ENCODE assay signal across 8 mouse cellular contexts in the genomic region with DNA sequence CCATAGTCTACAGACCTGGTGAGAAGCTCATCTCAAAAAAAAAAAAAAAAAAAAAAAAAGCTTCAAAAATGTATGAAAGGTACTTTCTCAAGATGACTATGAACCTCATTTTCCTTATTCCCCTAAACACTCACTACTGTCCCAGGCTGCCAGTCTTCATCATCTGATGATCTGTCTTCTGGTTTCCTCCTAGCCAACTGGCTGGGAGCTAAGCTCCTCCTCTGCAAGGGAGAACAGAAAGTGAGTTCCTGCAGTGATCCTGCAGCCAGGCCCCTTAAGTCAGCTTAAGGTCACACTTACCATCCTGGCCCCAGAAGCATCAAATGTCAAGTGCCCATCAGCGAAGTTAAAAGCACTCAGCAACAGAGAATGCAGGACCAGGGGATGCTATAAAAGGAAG. TPM values are rescaled to one million over a fixed set of nuclear protein-coding genes. Genes with fewer than 3 reads are reported as not detected.
DNase-seq lines count a peak whose midpoint lies in the region; ATAC-seq and TF ChIP-seq lines count a peak whose summit lies in the region.

No protein-coding gene starts in this region.

- H3K4me3 ChIP-seq in heart, embryonic 11.5 days (ENCODE audit: low read depth, low read length): peak overlapping the region; percentile 65
- H3K4me3 ChIP-seq in bone marrow, adult 2 months (replicated peaks; ENCODE audit: control insufficient read depth, low read depth, low read length): peak overlapping the region; percentile 74
- H3K4me3 ChIP-seq in hindbrain, embryonic 15.5 days: peak overlapping the region; percentile 57
- H3K4me3 ChIP-seq in midbrain, embryonic 12.5 days: peak overlapping the region; percentile 64

- WGBS in heart, embryonic 11.5 days (ENCODE audit: insufficient replicate concordance): 0% methylated on average over 1 of the region's 1 CpGs
- WGBS in bone marrow, adult 2 months: 0% methylated on average over 1 of the region's 1 CpGs
- WGBS in hindbrain, embryonic 15.5 days: 5% methylated on average over 1 of the region's 1 CpGs
- WGBS in midbrain, embryonic 12.5 days: 5% methylated on average over 1 of the region's 1 CpGs

- DNase-seq in heart, adult 11 months: no peak
- DNase-seq in left cerebral cortex, postnatal 36 days (ENCODE audit: low spot score in 2 of 2): no peak
- DNase-seq in adrenal gland, postnatal 14 days: no peak
- DNase-seq in kidney, postnatal 14 days: no peak

- peak overlapping the region; percentile 70 for H3K9ac ChIP-seq in heart, embryonic 11.5 days (ENCODE audit: low read depth, low read length)
- peak overlapping the region; percentile 54; the same call in 1 of the 2 replicates for H3K9ac ChIP-seq in hindbrain, embryonic 15.5 days
- peak overlapping the region; percentile 70 for H3K9ac ChIP-seq in midbrain, embryonic 12.5 days (replicated peaks)

- intact Hi-C loops in left cerebral cortex, postnatal 36 days (cut with DNase I): no loop called here

- H3K27me3 ChIP-seq in heart, embryonic 11.5 days (ENCODE audit: control insufficient read depth, insufficient read depth, low read length): no peaks in the 10 kb centered on the region
- H3K27me3 ChIP-seq in hindbrain, embryonic 15.5 days: no peaks in the 10 kb centered on the region
- H3K27me3 ChIP-seq in midbrain, embryonic 12.5 days: no peaks in the 10 kb centered on the region

- ATAC-seq in heart, embryonic 11.5 days (replicated peaks; ENCODE audit: insufficient number of reproducible peaks, low FRiP score, low TSS enrichment): no peak
- ATAC-seq in hindbrain, embryonic 15.5 days (ENCODE audit: low FRiP score, low read depth): no peak
- ATAC-seq in midbrain, embryonic 12.5 days (ENCODE audit: low FRiP score, low read depth): no peak

- H3K36me3 ChIP-seq in heart, embryonic 11.5 days (ENCODE audit: control insufficient read depth, insufficient read depth, low read length): no peaks in the 10 kb centered on the region
- no peaks in the 10 kb centered on the region for H3K36me3 ChIP-seq in hindbrain, embryonic 15.5 days
- H3K36me3 ChIP-seq in midbrain, embryonic 12.5 days: peaks cover 10% of the 10 kb centered on the region; the same call in 1 of the 2 replicates

- H3K27ac ChIP-seq in heart, embryonic 11.5 days (ENCODE audit: low read depth, low read length): no peak overlapping the region
- 0 out of 2 replicates have a peak overlapping the region, but pooled peaks have one; percentile 2 for H3K27ac ChIP-seq in bone marrow, adult 2 months (ENCODE audit: control insufficient read depth, insufficient read depth, low read depth, low read length, poor library complexity)
- no peak overlapping the region for H3K27ac ChIP-seq in hindbrain, embryonic 15.5 days (replicated peaks)
- no peak overlapping the region for H3K27ac ChIP-seq in midbrain, embryonic 12.5 days (replicated peaks)

- no peaks in the 10 kb centered on the region for H3K9me3 ChIP-seq in heart, embryonic 11.5 days (replicated peaks; ENCODE audit: control insufficient read depth, low read length)
- no peaks in the 10 kb centered on the region for H3K9me3 ChIP-seq in hindbrain, embryonic 15.5 days
- no peaks in the 10 kb centered on the region for H3K9me3 ChIP-seq in midbrain, embryonic 12.5 days

- no peak for TF ChIP-seq CTCF in bone marrow, adult 2 months (IDR thresholded peaks at IDR 0.05; ENCODE audit: control insufficient read depth, insufficient read depth, low read length)

- H3K4me2 ChIP-seq in heart, embryonic 11.5 days: peak overlapping the region; percentile 80
- H3K4me2 ChIP-seq in hindbrain, embryonic 15.5 days: peak overlapping the region; percentile 77
- H3K4me2 ChIP-seq in midbrain, embryonic 12.5 days (replicated peaks): peak overlapping the region; percentile 78

- 0 out of 2 replicates have a peak, but pooled peaks cover 5% of the 10 kb centered on the region for H3K4me1 ChIP-seq in heart, embryonic 11.5 days (ENCODE audit: control insufficient read depth, insufficient read depth, low read length)
- no peaks in the 10 kb centered on the region; the same call in none of the 2 replicates for H3K4me1 ChIP-seq in bone marrow, adult 2 months (ENCODE audit: control insufficient read depth, insufficient read depth, low read length)
- H3K4me1 ChIP-seq in hindbrain, embryonic 15.5 days (replicated peaks): peaks cover 19% of the 10 kb centered on the region
- H3K4me1 ChIP-seq in midbrain, embryonic 12.5 days: peaks cover 21% of the 10 kb centered on the region

- no peak for TF ChIP-seq POLR2A in bone marrow, adult 2 months (IDR thresholded peaks at IDR 0.05; ENCODE audit: borderline replicate concordance, control insufficient read depth, low read depth, low read length)

RNA-seq across cellular contexts. Expression of a gene that starts 0.7 kb away (rescaled TPM):
- 24.3 and 29.1 TPM in 2 replicates for polyA plus RNA-seq in heart, embryonic 11.5 days (2014; fragmentation: Nextera tagmentation; extraction: Ambion mirVana)
- polyA plus RNA-seq in bone marrow, adult 2 months (2011; ENCODE audit: insufficient read depth, insufficient read length, low replicate concordance, missing spikeins): 22.4 and 25.9 TPM in 2 replicates
- polyA plus RNA-seq in hindbrain, embryonic 15.5 days (2015; fragmentation: Nextera tagmentation; extraction: Ambion mirVana): 9.9 and 10.7 TPM in 2 replicates
- polyA plus RNA-seq in midbrain, embryonic 12.5 days (2016; fragmentation: Nextera tagmentation; extraction: Ambion mirVana): 44.8 and 46.5 TPM in 2 replicates
- under 1 TPM; 0.43 to 0.74 TPM for total RNA-seq in left cerebral cortex, postnatal 36 days (2021)
- 4.5 and 5.2 TPM in 2 replicates for total RNA-seq in adrenal gland, postnatal 14 days (2021)

RNA-seq across cellular contexts. Expression of a gene that starts 0.9 kb away (rescaled TPM):
- 57.9 and 62.2 TPM in 2 replicates for polyA plus RNA-seq in heart, embryonic 11.5 days (2014; fragmentation: Nextera tagmentation; extraction: Ambion mirVana)
- polyA plus RNA-seq in bone marrow, adult 2 months (2011; ENCODE audit: insufficient read depth, insufficient read length, low replicate concordance, missing spikeins): 6.8 and 14.5 TPM in 2 replicates
- 69.5 and 69.9 TPM in 2 replicates for polyA plus RNA-seq in hindbrain, embryonic 15.5 days (2015; fragmentation: Nextera tagmentation; extraction: Ambion mirVana)
- polyA plus RNA-seq in midbrain, embryonic 12.5 days (2016; fragmentation: Nextera tagmentation; extraction: Ambion mirVana): 60.9 and 67.9 TPM in 2 replicates
- total RNA-seq in left cerebral cortex, postnatal 36 days (2021): 10 to 100 TPM; 80.5 to 84.2 TPM
- 65.8 and 75.2 TPM in 2 replicates for total RNA-seq in adrenal gland, postnatal 14 days (2021)

RNA-seq across cellular contexts. Expression of a gene that starts 28.4 kb away (rescaled TPM):
- polyA plus RNA-seq in heart, embryonic 11.5 days (2014; fragmentation: Nextera tagmentation; extraction: Ambion mirVana): 1.6 and 2.3 TPM in 2 replicates
- polyA plus RNA-seq in bone marrow, adult 2 months (2011; ENCODE audit: insufficient read depth, insufficient read length, low replicate concordance, missing spikeins): 0.35 TPM in 1 of 2 replicates, not detected in the other
- 2.5 and 2.9 TPM in 2 replicates for polyA plus RNA-seq in hindbrain, embryonic 15.5 days (2015; fragmentation: Nextera tagmentation; extraction: Ambion mirVana)
- polyA plus RNA-seq in midbrain, embryonic 12.5 days (2016; fragmentation: Nextera tagmentation; extraction: Ambion mirVana): 1.8 and 1.9 TPM in 2 replicates
- total RNA-seq in left cerebral cortex, postnatal 36 days (2021): 10 to 100 TPM; 27.2 to 35.8 TPM
- 12.4 and 18.1 TPM in 2 replicates for total RNA-seq in adrenal gland, postnatal 14 days (2021)

RNA-seq across cellular contexts. Expression of a gene that starts 44.6 kb away (rescaled TPM):
- polyA plus RNA-seq in heart, embryonic 11.5 days (2014; fragmentation: Nextera tagmentation; extraction: Ambion mirVana): not detected in 2 replicates
- not detected in 2 replicates for polyA plus RNA-seq in bone marrow, adult 2 months (2011; ENCODE audit: insufficient read depth, insufficient read length, low replicate concordance, missing spikeins)
- 0.21 TPM in 1 of 2 replicates, not detected in the other for polyA plus RNA-seq in hindbrain, embryonic 15.5 days (2015; fragmentation: Nextera tagmentation; extraction: Ambion mirVana)
- polyA plus RNA-seq in midbrain, embryonic 12.5 days (2016; fragmentation: Nextera tagmentation; extraction: Ambion mirVana): 0.09 TPM in 1 of 2 replicates, not detected in the other
- under 1 TPM in 1 of 2 experiments, not detected in 1; 0.59 TPM for total RNA-seq in left cerebral cortex, postnatal 36 days (2021)
- not detected in 2 replicates for total RNA-seq in adrenal gland, postnatal 14 days (2021)

RNA-seq across cellular contexts. Expression of a gene that starts 47.7 kb away (rescaled TPM):
- polyA plus RNA-seq in heart, embryonic 11.5 days (2014; fragmentation: Nextera tagmentation; extraction: Ambion mirVana): 61.0 and 61.3 TPM in 2 replicates
- 8.2 and 11.4 TPM in 2 replicates for polyA plus RNA-seq in bone marrow, adult 2 months (2011; ENCODE audit: insufficient read depth, insufficient read length, low replicate concordance, missing spikeins)
- 74.3 and 77.3 TPM in 2 replicates for polyA plus RNA-seq in hindbrain, embryonic 15.5 days (2015; fragmentation: Nextera tagmentation; extraction: Ambion mirVana)
- 69.6 and 71.2 TPM in 2 replicates for polyA plus RNA-seq in midbrain, embryonic 12.5 days (2016; fragmentation: Nextera tagmentation; extraction: Ambion mirVana)
- total RNA-seq in left cerebral cortex, postnatal 36 days (2021): 10 to 100 TPM; 42.3 to 43.7 TPM
- 61.8 and 67.4 TPM in 2 replicates for total RNA-seq in adrenal gland, postnatal 14 days (2021)
